Mouse (Mus musculus) CH12.LX (cell line): Measurements from ENCODE around the gene Slc16a5. TPM values are rescaled to one million over a fixed set of nuclear protein-coding genes. Genes with fewer than 3 reads are reported as not detected.

Experiments used
- DNase-seq: peaks from one replicate; pipeline ENCODE4 v3.0.0-alpha.2; 2013; ENCODE audit errors: extremely low read depth
- H3K27ac ChIP-seq: 2 replicates; pipeline ENCODE4 v1.5.1; 2012; ENCODE audit warnings: low read depth, mild to moderate bottlenecking, control low read depth, moderate library complexity; ENCODE audit not compliant: insufficient read depth
- H3K27me3 ChIP-seq: replicated peaks from 2 replicates; pipeline ENCODE3; 2012; ENCODE audit warnings: inconsistent platforms
- H3K36me3 ChIP-seq, 2 experiments: replicated peaks in 1 of 2; 2 replicates each; pipeline versions ENCODE3 to v1.6.1; 2012; ENCODE audit warnings: inconsistent platforms in 1 of 2, low read length in 1 of 2, mild to moderate bottlenecking in 1 of 2, mixed read lengths in 1 of 2, moderate library complexity in 1 of 2; ENCODE audit not compliant: control insufficient read depth in 1 of 2, insufficient read depth in 1 of 2
- H3K4me1 ChIP-seq, 2 experiments: 2 replicates each; pipeline ENCODE4 v1.6.1; 2012; ENCODE audit warnings: inconsistent platforms in 1 of 2, moderate library complexity in 1 of 2; ENCODE audit not compliant: insufficient read depth in 2 of 2, control insufficient read depth in 1 of 2
- H3K4me2 ChIP-seq: 2 replicates; pipeline ENCODE4 v1.6.1; 2012; ENCODE audit warnings: low read depth, mild to moderate bottlenecking, control low read depth; ENCODE audit not compliant: poor library complexity, insufficient read depth, severe bottlenecking
- H3K4me3 ChIP-seq, 3 experiments: fragments of 150-350 bp in 1 of 3; sonication (generic) in 1 of 3; replicated peaks in 1 of 3; 2 replicates each; pipeline versions ENCODE3 to v1.5.1; 2011 to 2012; ENCODE audit warnings: low read depth in 2 of 3, low read length in 2 of 3, mild to moderate bottlenecking in 2 of 3, moderate library complexity in 2 of 3, control low read depth in 1 of 3, improper control_type of control experiment in 1 of 3, inconsistent platforms in 1 of 3, mixed read lengths in 1 of 3; ENCODE audit not compliant: poor library complexity in 1 of 3
- H3K79me2 ChIP-seq: replicated peaks from 2 replicates; pipeline ENCODE4 v1.6.1; 2012; ENCODE audit warnings: mild to moderate bottlenecking, moderate library complexity; ENCODE audit not compliant: control insufficient read depth, poor library complexity, insufficient read depth, severe bottlenecking; ENCODE audit errors: extremely low read depth
- H3K9ac ChIP-seq: 2 replicates; pipeline ENCODE4 v1.6.1; 2012; ENCODE audit warnings: low read depth, mild to moderate bottlenecking, control low read depth, moderate library complexity; ENCODE audit not compliant: insufficient read depth
- H3K9me3 ChIP-seq: replicated peaks from 2 replicates; pipeline ENCODE3; 2012; ENCODE audit warnings: low read length, inconsistent platforms, mixed read lengths
- CHD1 ChIP-seq: IDR thresholded peaks from 2 replicates; pipeline ENCODE4 v1.6.1; 2012; ENCODE audit warnings: low read depth, low read length, improper control_type of control experiment, inconsistent platforms
- JUN ChIP-seq: IDR thresholded peaks from 2 replicates; pipeline ENCODE4 v1.6.1; 2011; ENCODE audit warnings: low read depth, mild to moderate bottlenecking, low read length, improper control_type of control experiment, moderate library complexity; ENCODE audit not compliant: insufficient read depth
- MAFK ChIP-seq: IDR thresholded peaks from 2 replicates; pipeline ENCODE4 v1.6.1; 2011; ENCODE audit warnings: low read length, improper control_type of control experiment; ENCODE audit not compliant: insufficient replicate concordance
- MAZ ChIP-seq: IDR thresholded peaks from 2 replicates; pipeline ENCODE4 v1.6.1; 2012; ENCODE audit warnings: low read depth, mild to moderate bottlenecking, inconsistent platforms, low read length, improper control_type of control experiment, moderate library complexity
- MXI1 ChIP-seq: IDR thresholded peaks from 2 replicates; pipeline ENCODE4 v1.6.1; 2011; ENCODE audit warnings: mild to moderate bottlenecking, low read depth, low read length, improper control_type of control experiment
- MYC ChIP-seq: IDR thresholded peaks from 2 replicates; pipeline ENCODE4 v1.6.1; 2011; ENCODE audit warnings: low read depth, mild to moderate bottlenecking, improper control_type of control experiment, low read length
- SIN3A ChIP-seq: IDR thresholded peaks from 2 replicates; pipeline ENCODE4 v1.6.1; 2012; ENCODE audit warnings: low read length, improper control_type of control experiment, inconsistent platforms
- USF1 ChIP-seq: IDR thresholded peaks from 2 replicates; pipeline ENCODE4 v1.6.1; 2014; ENCODE audit warnings: low read depth, mild to moderate bottlenecking, inconsistent platforms, low read length, improper control_type of control experiment
- ZNF384 ChIP-seq: IDR thresholded peaks from 2 replicates; pipeline ENCODE4 v1.6.1; 2012; ENCODE audit warnings: low read depth, low read length, improper control_type of control experiment, inconsistent platforms
- dilution Hi-C: fragments of 300-500 bp; cut with MboI; formaldehyde crosslinking; loops from 2 replicates; pipeline ENCODE4 v1.14.3; 2020; ENCODE audit warnings: low sequenced_read_pairs; ENCODE audit not compliant: extremely low pct_unique_long_range_greater_than_20kb, extremely low pct_ligation_motif_present
- in situ Hi-C: fragments of 300-500 bp; cut with MboI; formaldehyde crosslinking; loops from 3 replicates; pipeline ENCODE4 v1.14.3; 2019; ENCODE audit warnings: low sequenced_read_pairs, low pct_ligation_motif_present, low pct_unique_long_range_greater_than_20kb, mixed read lengths
- polyA plus RNA-seq: library from polyadenylated mRNA; unstranded; fragments of >175 nt; gene quantifications from 2 replicates; pipeline ENCODE4 v1.2.1, GENCODE M21; 2012; ENCODE audit warnings: low read depth; ENCODE audit not compliant: insufficient read length
- total RNA-seq, 2 experiments: library from RNA; depleted of rRNA; stranded (reverse); fragments of 300-350 nt in 1 of 2; fragments of >200 nt in 1 of 2; gene quantifications; 2 replicates each; pipeline ENCODE4 v1.2.3; 2012 to 2014

Gene Slc16a5
- total and polyA plus RNA-seq, 3 experiments: 0.51 to 0.71 TPM; not detected in 1

DNA sequence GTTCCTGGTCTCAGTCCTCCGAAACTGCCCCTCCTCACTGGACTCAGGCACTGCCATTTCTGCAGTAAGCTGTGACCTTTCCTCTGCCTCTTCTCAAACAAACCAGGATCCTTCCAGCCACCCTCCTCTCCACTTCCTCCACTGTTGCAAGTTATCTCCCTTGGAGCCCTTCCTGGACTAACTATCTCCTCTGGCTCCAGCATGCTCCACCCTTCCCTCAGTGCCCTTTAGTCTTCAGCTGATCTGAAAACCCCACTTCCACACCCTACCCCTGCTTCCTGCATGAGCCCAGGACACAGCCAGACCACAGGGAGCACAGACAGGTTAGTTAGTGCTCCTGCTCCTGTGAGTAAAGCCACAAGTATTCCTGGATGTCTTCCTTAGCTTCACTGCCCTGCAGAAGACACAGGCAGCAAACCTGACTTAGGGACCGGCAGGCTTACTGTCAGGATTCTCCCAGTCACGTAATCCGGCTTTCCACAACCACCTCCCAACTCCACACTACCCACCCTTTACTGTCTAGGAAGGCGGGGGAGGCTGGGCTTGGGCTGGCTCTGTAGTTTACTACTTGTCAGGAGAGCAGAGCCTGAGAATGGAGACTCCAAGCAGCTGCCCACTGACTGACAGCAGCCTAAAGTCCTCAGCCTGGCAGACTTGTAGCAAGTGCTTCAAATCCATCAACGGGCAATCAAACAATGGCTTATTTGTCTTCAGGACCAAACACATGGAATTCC lies 47.7 kb downstream of the Slc16a5 start:
- DNase-seq: no peak
- in situ Hi-C loops: loop anchor here (10.0 kb wide), 1 partner anchor 205 kb away; no protein-coding TSS in a partner anchor
- no peaks in the 10 kb centered on the region for H3K27me3 ChIP-seq

DNA sequence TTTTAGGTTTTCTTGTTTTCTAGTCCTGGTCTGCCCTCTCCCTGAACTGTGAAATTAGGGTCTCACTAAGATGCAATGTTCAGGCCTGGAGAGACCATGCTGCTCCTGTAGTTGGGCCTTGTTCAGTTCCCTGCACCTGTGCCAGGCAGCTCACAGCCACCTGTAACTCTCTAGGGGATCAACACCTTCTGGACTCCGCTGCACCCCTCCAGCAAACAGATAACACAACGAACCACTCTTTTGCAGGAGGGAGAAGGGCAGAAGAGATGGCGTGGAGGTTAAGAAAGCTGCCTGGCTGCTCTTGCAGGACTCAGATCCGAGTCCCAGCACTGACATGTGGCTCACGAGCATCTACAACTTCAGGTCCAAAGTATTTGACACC lies 48.2 kb downstream of the Slc16a5 start:
- peaks cover 0 to 40% of the 10 kb centered on the region in 2 experiments for H3K36me3 ChIP-seq
- H3K79me2 ChIP-seq: peaks cover 85% of the 10 kb centered on the region
- TF ChIP-seq SIN3A: peak; percentile 17; the same call in 1 of the 2 replicates
- no peak for TF ChIP-seq MYC
- H3K9ac ChIP-seq: 0 out of 2 replicates have a peak overlapping the region, but pooled peaks have one; percentile 1
- in situ Hi-C loops (no loop called here), dilution Hi-C loops (no loop called here)
- H3K4me3 ChIP-seq: no peak overlapping the region
- no peak overlapping the region for H3K27ac ChIP-seq
- peaks cover 39 to 72% of the 10 kb centered on the region in 2 experiments for H3K4me1 ChIP-seq
- H3K9me3 ChIP-seq: no peaks in the 10 kb centered on the region
- DNase-seq: no peak
- H3K27me3 ChIP-seq: no peaks in the 10 kb centered on the region
- H3K4me2 ChIP-seq: peak overlapping the region; percentile 99

More for the DNA sequence above, 47.7 kb downstream of the Slc16a5 start:
- TF ChIP-seq ZNF384 (0 out of 2 replicates have a peak, but pooled peaks have one; percentile 4), MAZ (no peak), CHD1 (no peak), USF1 (no peak), JUN (no peak)
- Histone ChIP-seq H3K4me2 (peak overlapping the region; percentile 99), H3K4me3 (no peak overlapping the region), H3K9ac (no peak overlapping the region), H3K27ac (peak overlapping the region; percentile 32), H3K79me2 (peaks cover 91% of the 10 kb centered on the region), H3K36me3 (peaks cover 5 to 46% of the 10 kb centered on the region in 2 experiments), H3K4me1 (peaks cover 35 to 72% of the 10 kb centered on the region in 2 experiments), H3K9me3 (no peaks in the 10 kb centered on the region)
- dilution Hi-C loops: no loop called here

DNA sequence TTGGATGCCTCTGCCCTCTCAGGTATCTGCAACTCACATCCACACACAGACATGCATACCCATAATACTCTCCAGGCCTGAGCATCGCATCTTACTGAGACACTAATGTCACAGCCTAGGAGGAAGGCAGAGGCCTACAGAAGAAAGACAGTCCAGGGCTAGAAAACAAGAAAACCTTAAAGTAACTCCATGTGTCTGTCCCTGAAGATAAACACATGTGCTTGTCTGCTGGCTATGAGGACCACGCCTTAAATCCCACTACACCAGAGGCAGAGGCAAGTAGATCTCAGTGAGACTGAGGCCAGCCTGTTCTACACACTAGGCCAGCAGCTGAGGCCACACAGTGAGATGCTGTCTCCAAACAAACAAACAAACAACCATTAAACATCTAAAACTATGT lies 48.8 kb downstream of the Slc16a5 start:
- dilution Hi-C loops (no loop called here), in situ Hi-C loops (no loop called here)
- Histone ChIP-seq H3K4me1 (peaks cover 36 to 67% of the 10 kb centered on the region in 2 experiments), H3K9me3 (no peaks in the 10 kb centered on the region), H3K79me2 (peaks cover 79% of the 10 kb centered on the region), H3K36me3 (peaks cover 0 to 36% of the 10 kb centered on the region in 2 experiments), H3K9ac (peak overlapping the region; percentile 90; the same call in 1 of the 2 replicates), H3K4me2 (peak overlapping the region; percentile 99), H3K4me3 (peak overlapping the region in 1 of 3 experiments; percentile 2), H3K27ac (no peak overlapping the region), H3K27me3 (no peaks in the 10 kb centered on the region)
- no peak for DNase-seq
- TF ChIP-seq MAFK: no peak
- 0 out of 2 replicates have a peak, but pooled peaks have one; percentile 25 for TF ChIP-seq SIN3A
- TF ChIP-seq MXI1: peak; percentile 59
